Mouse (Mus musculus) cerebellum, adult 2 months (tissue): Measurements from ENCODE around the gene Tmem63c.

Experiments used
- CTCF ChIP-seq: fragments of 200-500 bp; IDR thresholded peaks from 2 replicates; pipeline ENCODE4 v1.5.1; 2011; ENCODE audit warnings: low read depth, mild to moderate bottlenecking, control low read depth, low read length, moderate library complexity, borderline replicate concordance; ENCODE audit not compliant: insufficient read depth
- POLR2A ChIP-seq: fragments of 200-500 bp; IDR thresholded peaks from 2 replicates; pipeline ENCODE4 v1.6.1; 2011; ENCODE audit warnings: low read length, control low read depth, borderline replicate concordance; ENCODE audit not compliant: insufficient read depth

DNA sequence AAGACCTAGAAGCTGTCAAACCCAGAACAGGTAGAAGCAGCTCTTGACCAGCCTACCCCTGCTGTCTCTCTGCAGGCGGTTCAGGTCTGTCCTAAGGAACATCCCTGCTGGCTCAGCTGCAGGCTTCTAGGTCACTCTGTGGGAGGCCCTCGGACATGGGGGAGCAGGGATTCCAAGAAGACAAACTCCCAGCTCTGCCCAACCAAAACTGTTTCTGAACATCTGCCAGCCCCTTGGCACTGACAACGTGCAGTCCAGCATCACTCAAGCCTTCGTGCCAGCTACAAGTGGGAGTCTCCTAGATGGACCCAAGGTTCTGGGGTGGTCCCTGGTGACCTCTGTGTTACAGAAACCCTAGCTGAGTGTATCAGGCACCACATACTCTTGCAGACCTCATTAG, 72.1 kb downstream of the Tmem63c start:
- no peak for TF ChIP-seq POLR2A
- no peak for TF ChIP-seq CTCF
